Mouse (Mus musculus): ENCODE results near the gene Celf2.

DNA sequence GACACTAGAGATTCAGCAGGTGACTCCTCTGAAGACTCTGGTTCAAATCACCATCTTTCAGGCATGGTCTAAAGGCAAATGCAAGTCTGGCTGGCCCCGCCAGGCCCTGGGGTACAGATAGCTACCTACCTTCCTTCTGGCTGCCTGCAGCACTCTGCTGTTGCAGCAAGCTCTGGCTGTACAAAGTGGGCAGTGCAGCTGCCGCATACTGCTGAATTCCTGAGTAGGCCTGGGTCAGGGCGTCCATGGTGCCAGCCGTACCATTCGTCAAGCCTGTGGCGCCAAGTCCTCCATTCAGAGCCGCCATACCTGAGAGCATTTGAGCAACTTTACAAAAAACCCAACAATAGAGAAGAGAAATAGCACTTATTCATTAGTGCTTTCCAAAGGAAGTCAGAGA is 955.7 kb downstream of the Celf2 start:
- TF ChIP-seq CTCF (IDR thresholded peaks at IDR 0.05; ENCODE audit: borderline replicate concordance, insufficient read depth, low read depth, low read length) = no peak
- no peak for TF ChIP-seq POLR2A (IDR thresholded peaks at IDR 0.05; ENCODE audit: borderline replicate concordance, insufficient read depth, low read length)

Measured in cerebellum, adult 2 months (tissue).